Mouse (Mus musculus) small intestine, adult 2 months (tissue): ENCODE measurements around the gene Robo1.

Experiments used
- CTCF ChIP-seq: fragments of 200-500 bp; IDR thresholded peaks from 2 replicates; pipeline ENCODE4 v1.5.1; 2012; ENCODE audit warnings: low read depth, mild to moderate bottlenecking, control low read depth, inconsistent platforms, low read length, moderate library complexity, mixed read lengths; ENCODE audit not compliant: insufficient replicate concordance, insufficient read length; ENCODE audit errors: extremely low read depth
- POLR2A ChIP-seq: fragments of 200-500 bp; IDR thresholded peaks from 2 replicates; pipeline ENCODE4 v1.6.1; 2012; ENCODE audit warnings: low read depth, mild to moderate bottlenecking, control low read depth, inconsistent platforms, low read length, moderate library complexity

DNA sequence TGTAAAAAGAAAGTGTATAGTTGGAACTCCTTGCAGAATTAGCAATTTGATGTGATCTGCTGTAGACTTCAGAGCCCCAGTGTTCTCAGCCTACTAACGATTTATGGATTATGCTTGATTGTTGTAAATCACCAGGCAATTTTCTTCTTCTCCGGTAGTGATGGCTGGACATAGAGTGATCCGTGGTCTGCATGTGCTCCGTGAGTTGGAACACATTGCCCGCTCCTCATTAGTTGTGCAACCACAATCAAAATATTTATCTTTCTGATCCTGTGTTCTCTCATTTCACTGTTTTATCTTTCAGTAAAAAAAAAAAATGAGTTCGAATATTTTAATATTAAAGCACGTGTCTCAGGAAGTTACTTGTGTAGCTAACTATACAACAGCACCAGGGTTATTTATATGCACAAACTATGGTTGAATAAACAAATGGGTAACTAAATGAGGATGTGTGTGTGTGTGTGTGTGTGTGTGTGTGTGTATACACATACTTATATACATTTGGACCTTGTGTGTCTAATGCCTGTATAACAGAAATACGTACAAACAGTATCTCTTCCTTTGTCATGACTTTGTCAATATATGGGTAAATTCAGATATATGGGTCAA lies 331.3 kb downstream of the Robo1 start:
- TF ChIP-seq POLR2A (no peak), CTCF (no peak)
